Mouse (Mus musculus) limb, embryonic 10.5 days (tissue): ENCODE results near the gene 4930432M17Rik. TPM values are rescaled to one million over a fixed set of nuclear protein-coding genes. Genes with fewer than 3 reads are reported as not detected.

Experiments used
- DNase-seq: peaks from one replicate; pipeline ENCODE4 v3.0.0-alpha.2; 2017; ENCODE audit warnings: low spot score
- H3K27ac ChIP-seq: fragments of 300-500 bp; sonication (generic); 2 replicates; pipeline ENCODE4 v1.5.1; 2016; ENCODE audit warnings: mild to moderate bottlenecking
- H3K27me3 ChIP-seq: fragments of 300-500 bp; sonication (generic); 2 replicates; pipeline ENCODE4 v1.6.1; 2016; ENCODE audit warnings: low read depth, mild to moderate bottlenecking; ENCODE audit not compliant: poor library complexity, severe bottlenecking
- H3K36me3 ChIP-seq: fragments of 300-500 bp; sonication (generic); 2 replicates; pipeline ENCODE4 v1.6.1; 2016; ENCODE audit warnings: mild to moderate bottlenecking, moderate library complexity
- H3K4me1 ChIP-seq: fragments of 300-500 bp; sonication (generic); 2 replicates; pipeline ENCODE4 v1.6.1; 2016
- H3K4me3 ChIP-seq: fragments of 300-500 bp; sonication (generic); 2 replicates; pipeline ENCODE4 v1.5.1; 2016; ENCODE audit warnings: mild to moderate bottlenecking, moderate library complexity
- H3K9me3 ChIP-seq: fragments of 300-500 bp; sonication (generic); replicated peaks from 2 replicates; pipeline ENCODE4 v1.6.1; 2016; ENCODE audit warnings: mild to moderate bottlenecking
- WGBS: fragments of 180-500 bp; shearing (Covaris S2); methylation state at CpG from one replicate; pipeline ENCODE4 v1.1.7; 2016; 5-methylcytosine and 5-hydroxymethylcytosine counted together
- polyA plus RNA-seq: library from polyadenylated mRNA; unstranded; fragments of >200 nt; fragmentation: Nextera tagmentation; extraction: Ambion mirVana; gene quantifications from 2 replicates; pipeline ENCODE4 v1.2.1, GENCODE M21; 2016

4930432M17Rik gene
- polyA plus RNA-seq, 1 experiment from 2014 or later, result not detected

DNA sequence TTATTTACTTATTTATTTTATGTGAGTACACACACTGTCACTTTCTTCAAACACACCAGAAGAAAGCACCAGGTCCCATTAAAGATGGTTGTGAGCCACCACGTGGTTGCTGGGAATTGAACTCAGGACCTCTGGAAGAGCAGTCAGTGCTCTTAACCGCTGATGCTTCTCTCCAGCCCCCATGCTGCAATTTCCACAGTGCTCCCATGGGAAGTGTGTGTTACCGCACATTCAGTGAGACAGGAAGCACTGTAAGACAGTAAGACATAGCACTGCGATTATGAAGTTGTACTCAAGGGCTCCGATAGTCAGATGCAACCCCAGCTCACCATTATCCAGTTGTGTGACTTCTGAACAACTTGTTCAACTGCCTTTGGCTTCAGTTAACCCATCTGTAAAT is 45.9 kb downstream of the 4930432M17Rik start:
- WGBS, result 89% methylated on average over 5 of the region's 5 CpGs
- H3K9me3 ChIP-seq, result no peaks in the 10 kb centered on the region
- peaks cover 6% of the 10 kb centered on the region for H3K27me3 ChIP-seq
- no peak overlapping the region for H3K4me3 ChIP-seq
- no peak overlapping the region for H3K27ac ChIP-seq
- no peaks in the 10 kb centered on the region for H3K36me3 ChIP-seq
- H3K4me1 ChIP-seq, result peaks cover 20% of the 10 kb centered on the region
- DNase-seq, result no peak

DNA sequence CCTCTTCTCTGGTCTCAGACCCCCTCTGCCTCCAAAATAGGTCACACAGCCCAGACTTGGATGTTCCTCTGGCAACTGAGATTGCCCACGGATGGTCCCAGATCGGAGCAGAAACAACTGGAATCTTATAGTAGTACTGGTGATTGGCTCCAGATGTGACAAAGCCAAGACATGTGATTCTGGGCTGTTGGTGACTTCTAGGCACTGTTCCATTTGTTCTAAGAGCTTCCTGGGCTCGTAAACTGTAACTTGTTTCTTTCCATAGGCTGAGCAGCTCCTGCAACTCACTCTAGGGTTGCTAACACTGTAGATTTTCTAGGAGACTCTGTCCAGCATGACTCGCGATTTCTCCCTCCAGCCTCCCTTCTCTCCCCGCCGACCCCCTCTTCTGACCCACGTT is 48.1 kb downstream of the 4930432M17Rik start:
- DNase-seq, result no peak
- WGBS, result 65% methylated on average over 8 of the region's 8 CpGs

DNA sequence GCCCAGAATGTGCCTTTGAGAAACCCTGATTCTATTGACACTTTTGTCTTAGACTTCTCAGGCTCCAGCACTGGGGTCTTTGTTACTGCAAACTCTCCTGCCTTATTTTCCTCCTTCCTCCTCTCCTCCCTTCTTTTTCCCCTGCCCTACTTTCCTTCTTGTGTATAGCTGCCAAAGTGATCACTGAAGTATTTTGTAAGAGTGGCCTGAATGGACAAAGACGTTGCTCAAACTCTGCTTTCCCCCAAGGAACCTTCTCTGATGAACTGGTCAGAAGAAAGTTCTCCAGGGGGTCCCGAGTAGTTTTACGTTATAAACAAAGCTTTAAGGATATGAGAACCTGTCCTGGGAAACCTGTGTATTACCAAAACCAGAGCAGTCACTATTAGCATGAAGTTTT is 49.1 kb downstream of the 4930432M17Rik start:
- H3K9me3 ChIP-seq, result no peaks in the 10 kb centered on the region
- WGBS, result 88% methylated on average over 3 of the region's 3 CpGs
- no peak for DNase-seq
- H3K27ac ChIP-seq, result no peak overlapping the region
- H3K4me1 ChIP-seq, result peaks cover 33% of the 10 kb centered on the region
- peaks cover 30% of the 10 kb centered on the region for H3K27me3 ChIP-seq
- no peaks in the 10 kb centered on the region for H3K36me3 ChIP-seq
- H3K4me3 ChIP-seq, result no peak overlapping the region

More for the DNA sequence above, 48.1 kb downstream of the 4930432M17Rik start:
- Histone ChIP-seq H3K36me3 (no peaks in the 10 kb centered on the region), H3K9me3 (no peaks in the 10 kb centered on the region), H3K27me3 (peaks cover 20% of the 10 kb centered on the region), H3K4me3 (no peak overlapping the region), H3K4me1 (peaks cover 22% of the 10 kb centered on the region), H3K27ac (no peak overlapping the region)

DNA sequence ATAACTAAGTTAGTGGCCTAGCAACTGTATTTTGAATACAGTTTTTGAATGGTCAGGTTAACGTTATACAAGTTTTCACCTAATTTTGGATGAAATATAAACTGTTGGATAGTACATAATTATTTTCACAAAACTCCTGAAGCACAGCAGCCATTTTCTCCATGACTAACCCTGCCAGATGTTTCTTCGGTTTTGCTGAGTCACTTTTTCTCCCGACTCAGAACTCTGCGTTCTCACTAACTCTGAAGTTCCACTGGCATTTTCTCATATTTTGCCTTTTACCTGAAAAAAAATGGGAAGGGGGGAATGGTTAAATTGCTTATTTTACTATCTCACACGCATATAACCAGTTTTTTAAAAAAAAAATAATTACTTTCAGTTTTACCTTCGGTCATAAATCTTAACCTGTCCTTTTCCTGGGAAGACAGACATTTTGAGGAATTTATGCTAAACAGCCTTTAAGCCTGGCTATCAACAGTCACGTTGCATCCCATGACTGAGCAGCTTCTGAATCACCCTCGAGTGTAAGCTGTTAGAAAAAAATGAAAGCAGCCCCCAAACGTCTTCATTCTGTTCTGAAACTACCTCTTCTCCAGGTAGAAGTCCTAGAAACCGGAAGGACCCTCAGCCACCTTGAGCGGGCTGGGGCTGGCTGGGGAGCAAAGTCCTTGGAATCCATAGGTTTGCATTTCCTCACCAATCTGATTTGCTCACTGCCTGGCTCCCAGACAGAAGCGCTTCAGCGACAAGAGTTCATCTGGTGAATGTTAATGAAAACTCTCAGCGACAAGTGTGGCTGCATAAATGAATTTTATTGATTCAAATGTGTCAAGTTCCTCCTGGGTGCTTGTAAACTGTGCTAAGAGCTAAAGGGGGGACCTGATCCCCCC is 50.5 kb downstream of the 4930432M17Rik start:
- WGBS, result 48% methylated on average over 14 of the region's 14 CpGs
- H3K27ac ChIP-seq, result no peak overlapping the region
- peaks cover 33% of the 10 kb centered on the region for H3K4me1 ChIP-seq
- DNase-seq, result no peak
- H3K27me3 ChIP-seq, result peaks cover 41% of the 10 kb centered on the region
- H3K9me3 ChIP-seq, result no peaks in the 10 kb centered on the region
- no peaks in the 10 kb centered on the region for H3K36me3 ChIP-seq
- no peak overlapping the region for H3K4me3 ChIP-seq

DNA sequence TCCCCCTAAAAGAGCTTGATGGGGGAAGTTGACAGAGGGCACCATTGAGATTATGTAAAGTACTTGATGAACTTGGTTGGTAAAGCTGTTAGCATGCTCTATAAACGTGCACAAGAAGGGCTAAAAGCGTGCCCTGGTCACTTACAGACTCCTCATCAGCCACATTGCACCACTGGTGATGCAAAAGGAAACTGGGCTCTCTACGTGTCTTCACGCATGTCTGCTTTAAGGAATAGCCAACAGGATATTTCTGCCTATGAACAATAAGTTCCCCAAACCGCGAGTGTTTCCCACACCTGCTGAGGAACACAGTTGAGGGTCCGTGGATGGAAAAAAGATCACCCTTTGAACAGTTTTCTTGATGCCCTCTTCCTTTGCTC is 51.1 kb downstream of the 4930432M17Rik start:
- WGBS, result 69% methylated on average over 7 of the region's 7 CpGs
- peaks cover 41% of the 10 kb centered on the region for H3K27me3 ChIP-seq
- no peaks in the 10 kb centered on the region for H3K9me3 ChIP-seq
- H3K4me1 ChIP-seq, result peaks cover 33% of the 10 kb centered on the region
- no peak overlapping the region for H3K4me3 ChIP-seq
- no peak for DNase-seq
- no peaks in the 10 kb centered on the region for H3K36me3 ChIP-seq
- H3K27ac ChIP-seq, result no peak overlapping the region

DNA sequence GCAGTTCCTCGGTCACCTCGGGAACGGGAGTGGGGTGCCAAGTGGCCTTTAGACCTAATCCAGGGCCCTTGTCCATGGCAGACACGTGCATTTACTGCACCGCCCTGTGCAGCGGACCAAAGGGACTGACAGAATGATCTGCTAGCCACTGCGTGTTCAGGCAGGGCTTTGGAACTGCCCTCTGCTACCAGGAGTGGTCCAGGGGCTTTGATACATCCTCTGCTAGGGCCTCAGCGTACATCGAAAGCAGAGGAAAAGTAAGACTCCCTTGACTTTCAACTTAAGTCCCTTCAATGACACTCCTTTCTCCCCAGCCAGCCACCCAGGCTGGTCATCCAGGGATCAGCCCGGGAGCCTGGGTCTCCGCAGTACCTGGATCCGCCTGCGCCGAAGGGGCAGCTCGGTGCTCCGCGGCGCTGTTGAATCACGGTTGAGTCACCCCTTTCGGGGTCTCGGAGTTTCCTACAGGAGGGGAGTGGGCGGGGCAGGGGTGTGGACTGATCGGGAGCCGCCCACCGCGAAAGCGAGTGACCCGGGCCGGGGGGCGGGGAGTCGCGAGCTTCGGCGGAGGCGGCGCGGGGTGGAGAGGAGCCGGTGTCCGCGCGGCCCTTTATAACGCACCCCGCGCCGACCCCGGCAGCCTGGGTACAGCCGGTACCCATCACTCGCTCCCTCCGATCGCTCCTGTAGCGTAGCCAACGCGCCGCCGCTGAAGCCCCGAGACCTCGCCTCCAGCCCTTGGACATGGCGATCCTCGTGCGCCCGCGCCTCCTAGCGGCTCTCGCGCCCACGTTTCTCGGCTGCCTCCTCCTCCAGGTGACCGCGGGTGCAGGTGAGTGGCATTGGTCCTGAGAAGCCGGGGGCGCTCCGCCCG is 52.6 kb downstream of the 4930432M17Rik start, which contains the start of gene F3:
F3 (plus strand) TSS at position 567 of the 874 bp plus-strand sequence.
- Histone ChIP-seq H3K27me3 (peaks cover 41% of the 10 kb centered on the region), H3K4me1 (peaks cover 33% of the 10 kb centered on the region), H3K27ac (peak within 1 kb of the TSS; percentile 80)

DNA sequence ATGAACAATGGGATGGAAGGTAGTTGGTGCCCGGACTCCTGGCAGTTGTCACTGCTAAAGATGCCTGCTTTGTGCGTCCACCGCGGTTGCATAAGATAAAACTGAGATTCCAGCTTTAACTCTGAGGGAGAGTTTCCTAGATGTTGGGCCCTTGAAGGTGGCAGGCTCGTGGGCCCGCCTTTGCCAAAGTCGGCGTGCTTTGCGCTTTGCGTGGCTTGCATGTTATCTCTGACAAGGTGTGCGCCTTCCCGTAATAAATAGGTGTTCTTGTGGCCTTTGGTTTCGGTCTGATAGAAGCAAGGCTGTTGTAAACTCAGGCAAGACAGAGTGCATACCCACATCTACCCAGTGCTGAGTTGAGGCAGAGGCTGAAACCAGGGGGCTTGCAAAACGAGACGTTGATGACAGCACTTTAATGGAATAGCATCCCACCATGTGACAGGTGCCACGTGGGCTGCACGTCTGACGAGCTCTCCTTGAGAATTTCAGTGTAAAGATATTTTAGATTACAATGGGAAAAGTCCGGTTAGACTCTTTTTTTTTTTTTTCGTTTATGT is 53.5 kb downstream of the 4930432M17Rik start:
- Histone ChIP-seq H3K27ac (peak overlapping the region; percentile 80), H3K9me3 (no peaks in the 10 kb centered on the region), H3K27me3 (peaks cover 41% of the 10 kb centered on the region), H3K36me3 (no peaks in the 10 kb centered on the region), H3K4me1 (peaks cover 25% of the 10 kb centered on the region), H3K4me3 (peak overlapping the region; percentile 63)
- peak; percentile 48 for DNase-seq
- WGBS, result 6% methylated on average over 20 of the region's 20 CpGs

More for the DNA sequence above, 52.6 kb downstream of the 4930432M17Rik start, which contains the start of gene F3:
- Histone ChIP-seq H3K9me3 (no peaks in the 10 kb centered on the region), H3K4me3 (peak within 1 kb of the TSS; percentile 63), H3K36me3 (no peaks in the 10 kb centered on the region)
- under 1% methylated on average over 65 of the region's 73 CpGs for WGBS
- DNase-seq, result peak; percentile 90

DNA sequence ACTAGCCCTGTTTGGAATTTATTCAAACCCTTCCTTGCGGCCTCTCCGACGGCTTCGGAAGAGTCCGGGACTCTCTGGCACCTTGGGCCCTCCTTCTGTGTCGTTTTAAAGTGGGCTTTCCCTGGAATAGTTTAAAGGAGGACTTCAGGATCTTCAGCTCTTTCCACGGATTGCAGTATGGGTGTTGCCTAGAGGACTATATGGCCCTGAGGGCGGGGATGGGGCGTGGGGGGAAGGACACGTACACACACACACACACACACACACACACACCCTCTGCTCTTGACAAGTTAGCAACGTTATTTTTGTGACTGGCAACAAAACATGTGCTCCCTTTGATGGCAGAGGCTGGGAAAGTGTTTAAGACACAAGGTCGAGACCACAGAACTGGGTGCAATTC is 54.0 kb downstream of the 4930432M17Rik start:
- peaks cover 24% of the 10 kb centered on the region for H3K4me1 ChIP-seq
- no peaks in the 10 kb centered on the region for H3K9me3 ChIP-seq
- H3K27ac ChIP-seq, result no peak overlapping the region
- peaks cover 41% of the 10 kb centered on the region for H3K27me3 ChIP-seq
- H3K4me3 ChIP-seq, result peak overlapping the region; percentile 63; the same call in 1 of the 2 replicates
- no peak for DNase-seq
- WGBS, result 42% methylated on average over 12 of the region's 12 CpGs
- no peaks in the 10 kb centered on the region for H3K36me3 ChIP-seq

DNA sequence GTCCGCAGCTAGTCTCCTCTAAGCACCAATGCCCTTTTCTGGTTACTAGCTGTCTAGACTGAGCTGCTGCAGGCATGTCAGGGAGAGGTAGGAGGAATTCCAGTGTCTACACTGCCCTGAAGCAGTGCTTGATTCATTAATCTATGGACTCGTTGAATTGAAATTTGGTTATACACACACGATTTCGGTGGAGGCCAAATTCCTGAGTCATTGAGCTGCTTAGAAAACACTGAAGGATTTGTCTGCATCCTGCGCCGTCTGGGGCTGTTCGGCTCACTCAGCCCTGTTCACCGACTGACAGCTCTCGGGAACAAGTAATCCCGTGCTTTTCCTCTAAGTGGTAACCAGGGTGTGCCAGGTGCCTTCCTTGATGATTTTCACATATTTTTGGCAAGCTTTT is 55.1 kb downstream of the 4930432M17Rik start:
- no peaks in the 10 kb centered on the region for H3K9me3 ChIP-seq
- no peaks in the 10 kb centered on the region for H3K36me3 ChIP-seq
- H3K27ac ChIP-seq, result no peak overlapping the region
- WGBS, result 91% methylated on average over 10 of the region's 10 CpGs
- H3K4me3 ChIP-seq, result no peak overlapping the region
- peaks cover 41% of the 10 kb centered on the region for H3K27me3 ChIP-seq
- H3K4me1 ChIP-seq, result peaks cover 24% of the 10 kb centered on the region
- no peak for DNase-seq

DNA sequence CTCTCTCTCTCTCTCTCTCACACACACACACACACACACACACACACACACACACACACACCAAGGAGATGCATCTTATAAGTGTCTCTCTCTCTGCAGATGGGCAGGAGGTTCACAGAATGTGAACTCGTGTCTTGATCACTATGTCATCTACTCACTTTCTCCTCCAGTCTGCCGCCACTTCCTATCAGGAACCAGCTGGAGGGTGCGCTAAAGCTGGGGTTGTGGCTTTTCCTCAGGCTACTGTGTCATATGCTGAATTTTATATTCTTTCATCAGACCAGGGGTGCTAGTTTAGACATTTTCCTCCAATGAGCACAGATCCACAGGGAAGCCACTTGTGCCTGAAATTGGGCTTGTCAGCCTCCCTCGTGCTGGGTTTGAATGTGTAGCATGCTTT is 59.1 kb downstream of the 4930432M17Rik start:
- 89% methylated on average over 4 of the region's 4 CpGs for WGBS
- Histone ChIP-seq H3K9me3 (no peaks in the 10 kb centered on the region), H3K4me3 (no peak overlapping the region), H3K4me1 (peaks cover 1% of the 10 kb centered on the region; the same call in 1 of the 2 replicates), H3K36me3 (0 out of 2 replicates have a peak, but pooled peaks cover 2% of the 10 kb centered on the region), H3K27me3 (peaks cover 11% of the 10 kb centered on the region), H3K27ac (no peak overlapping the region)
- no peak for DNase-seq
